Mouse (Mus musculus): ENCODE measurements around the gene Rps29. TPM values are rescaled to one million over a fixed set of nuclear protein-coding genes. Genes with fewer than 3 reads are reported as not detected.
"Not testable (repeated sequence)": the region's sequence is repeated elsewhere in the genome, so short reads cannot be mapped to it uniquely, and the experiment has no call there.

The Rps29 gene
- polyA plus RNA-seq, 1 experiment from 2014 or later: 948 TPM

- H3K9me3 ChIP-seq (replicated peaks; ENCODE audit: control insufficient read depth, low read length); H3K4me2 ChIP-seq (ENCODE audit: low read depth, low read length); H3K9ac ChIP-seq (ENCODE audit: low read depth, low read length); H3K27ac ChIP-seq (ENCODE audit: low read length); H3K27me3 ChIP-seq (ENCODE audit: control insufficient read depth, insufficient read depth, low read depth, low read length); H3K36me3 ChIP-seq (ENCODE audit: control insufficient read depth, insufficient read depth); ATAC-seq (ENCODE audit: low read depth); H3K4me3 ChIP-seq (ENCODE audit: low read depth, low read length): not testable (repeated sequence)
- WGBS (ENCODE audit: insufficient replicate concordance): 80% methylated on average over 8 of the region's 8 CpGs
- H3K4me1 ChIP-seq (ENCODE audit: control insufficient read depth, low read depth, low read length): peaks cover 22% of the 10 kb centered on the region
Measured at GRCm38 (mm10) chr12:69166861-69167581, 8.0 kb upstream of the Rps29 start.

GRCm38 (mm10) chr12:69164904-69165303 lies 5.9 kb upstream of the Rps29 start:
- Histone ChIP-seq H3K4me1 (ENCODE audit: control insufficient read depth, low read depth, low read length) (peaks cover 13% of the 10 kb centered on the region), H3K36me3 (ENCODE audit: control insufficient read depth, insufficient read depth) (no peaks in the 10 kb centered on the region), H3K9me3 (replicated peaks; ENCODE audit: control insufficient read depth, low read length) (no peaks in the 10 kb centered on the region), H3K4me2 (ENCODE audit: low read depth, low read length) (no peak overlapping the region), H3K4me3 (ENCODE audit: low read depth, low read length) (no peak overlapping the region), H3K27ac (ENCODE audit: low read length) (no peak overlapping the region), H3K9ac (ENCODE audit: low read depth, low read length) (no peak overlapping the region), H3K27me3 (ENCODE audit: control insufficient read depth, insufficient read depth, low read depth, low read length) (no peaks in the 10 kb centered on the region)
- 16% methylated on average over 3 of the region's 3 CpGs for WGBS (ENCODE audit: insufficient replicate concordance)
- ATAC-seq (ENCODE audit: low read depth): no peak

- H3K9me3 ChIP-seq (replicated peaks; ENCODE audit: control insufficient read depth, low read length); H3K4me3 ChIP-seq (ENCODE audit: low read depth, low read length); H3K27me3 ChIP-seq (ENCODE audit: control insufficient read depth, insufficient read depth, low read depth, low read length); ATAC-seq (ENCODE audit: low read depth); H3K27ac ChIP-seq (ENCODE audit: low read length); H3K9ac ChIP-seq (ENCODE audit: low read depth, low read length); H3K36me3 ChIP-seq (ENCODE audit: control insufficient read depth, insufficient read depth); H3K4me2 ChIP-seq (ENCODE audit: low read depth, low read length): not testable (repeated sequence)
- H3K4me1 ChIP-seq (ENCODE audit: control insufficient read depth, low read depth, low read length): peaks cover 10% of the 10 kb centered on the region
- 73% methylated on average over 4 of the region's 4 CpGs for WGBS (ENCODE audit: insufficient replicate concordance)
Measured at GRCm38 (mm10) chr12:69163586-69163985, 4.6 kb upstream of the Rps29 start.

GRCm38 (mm10) chr12:69160677-69161076 lies 1.7 kb upstream of the Rps29 start:
- H3K4me2 ChIP-seq (ENCODE audit: low read depth, low read length); ATAC-seq (ENCODE audit: low read depth); H3K27me3 ChIP-seq (ENCODE audit: control insufficient read depth, insufficient read depth, low read depth, low read length); H3K27ac ChIP-seq (ENCODE audit: low read length); H3K4me3 ChIP-seq (ENCODE audit: low read depth, low read length); H3K9ac ChIP-seq (ENCODE audit: low read depth, low read length); H3K9me3 ChIP-seq (replicated peaks; ENCODE audit: control insufficient read depth, low read length): not testable (repeated sequence)
- Histone ChIP-seq H3K36me3 (ENCODE audit: control insufficient read depth, insufficient read depth) (peaks cover 12% of the 10 kb centered on the region), H3K4me1 (ENCODE audit: control insufficient read depth, low read depth, low read length) (peaks cover 24% of the 10 kb centered on the region)
- 65% methylated on average over 2 of the region's 2 CpGs for WGBS (ENCODE audit: insufficient replicate concordance)

GRCm38 (mm10) chr12:69159578-69159940 lies 573 bp upstream of the Rps29 start:
- Histone ChIP-seq H3K9me3 (replicated peaks; ENCODE audit: control insufficient read depth, low read length) (no peaks in the 10 kb centered on the region), H3K4me2 (ENCODE audit: low read depth, low read length) (peak overlapping the region; percentile 57), H3K9ac (ENCODE audit: low read depth, low read length) (no peak overlapping the region), H3K27me3 (ENCODE audit: control insufficient read depth, insufficient read depth, low read depth, low read length) (no peaks in the 10 kb centered on the region), H3K27ac (ENCODE audit: low read length) (peak overlapping the region; percentile 64; the same call in 1 of the 2 replicates), H3K4me3 (ENCODE audit: low read depth, low read length) (peak overlapping the region; percentile 40), H3K36me3 (ENCODE audit: control insufficient read depth, insufficient read depth) (peaks cover 12% of the 10 kb centered on the region), H3K4me1 (ENCODE audit: control insufficient read depth, low read depth, low read length) (peaks cover 19% of the 10 kb centered on the region)
- ATAC-seq (ENCODE audit: low read depth): no peak
- WGBS (ENCODE audit: insufficient replicate concordance): 3% methylated on average over 9 of the region's 9 CpGs

- Histone ChIP-seq H3K4me2 (ENCODE audit: low read depth, low read length) (peak overlapping the region; percentile 84), H3K4me3 (ENCODE audit: low read depth, low read length) (peak overlapping the region; percentile 81), H3K4me1 (ENCODE audit: control insufficient read depth, low read depth, low read length) (peaks cover 19% of the 10 kb centered on the region), H3K9me3 (replicated peaks; ENCODE audit: control insufficient read depth, low read length) (no peaks in the 10 kb centered on the region), H3K27ac (ENCODE audit: low read length) (peak overlapping the region; percentile 97), H3K36me3 (ENCODE audit: control insufficient read depth, insufficient read depth) (peaks cover 12% of the 10 kb centered on the region), H3K9ac (ENCODE audit: low read depth, low read length) (peak overlapping the region; percentile 88), H3K27me3 (ENCODE audit: control insufficient read depth, insufficient read depth, low read depth, low read length) (no peaks in the 10 kb centered on the region)
- WGBS (ENCODE audit: insufficient replicate concordance): under 1% methylated on average over 19 of the region's 19 CpGs
- no peak for ATAC-seq (ENCODE audit: low read depth)
Measured at GRCm38 (mm10) chr12:69158366-69158764, 621 bp downstream of the Rps29 start.

- no peaks in the 10 kb centered on the region for H3K9me3 ChIP-seq (replicated peaks; ENCODE audit: control insufficient read depth, low read length)
- no peak for ATAC-seq (ENCODE audit: low read depth)
- H3K36me3 ChIP-seq (ENCODE audit: control insufficient read depth, insufficient read depth): peaks cover 12% of the 10 kb centered on the region
- H3K4me1 ChIP-seq (ENCODE audit: control insufficient read depth, low read depth, low read length): peaks cover 19% of the 10 kb centered on the region
- WGBS (ENCODE audit: insufficient replicate concordance): 57% methylated on average over 2 of the region's 2 CpGs
- no peaks in the 10 kb centered on the region for H3K27me3 ChIP-seq (ENCODE audit: control insufficient read depth, insufficient read depth, low read depth, low read length)
- peak overlapping the region; percentile 71 for H3K27ac ChIP-seq (ENCODE audit: low read length)
- H3K4me2 ChIP-seq (ENCODE audit: low read depth, low read length): peak overlapping the region; percentile 84
- H3K4me3 ChIP-seq (ENCODE audit: low read depth, low read length): peak overlapping the region; percentile 81
- H3K9ac ChIP-seq (ENCODE audit: low read depth, low read length): peak overlapping the region; percentile 88; the same call in 1 of the 2 replicates
Measured at GRCm38 (mm10) chr12:69157107-69157506, 1.9 kb downstream of the Rps29 start.

GRCm38 (mm10) chr12:69156436-69156835 lies 2.5 kb downstream of the Rps29 start:
- H3K4me1 ChIP-seq (ENCODE audit: control insufficient read depth, low read depth, low read length): peaks cover 19% of the 10 kb centered on the region
- 64% methylated on average over 4 of the region's 4 CpGs for WGBS (ENCODE audit: insufficient replicate concordance)
- H3K9ac ChIP-seq (ENCODE audit: low read depth, low read length): no peak overlapping the region
- no peaks in the 10 kb centered on the region for H3K27me3 ChIP-seq (ENCODE audit: control insufficient read depth, insufficient read depth, low read depth, low read length)
- ATAC-seq (ENCODE audit: low read depth): no peak
- H3K4me2 ChIP-seq (ENCODE audit: low read depth, low read length): no peak overlapping the region
- no peak overlapping the region for H3K4me3 ChIP-seq (ENCODE audit: low read depth, low read length)
- no peaks in the 10 kb centered on the region for H3K9me3 ChIP-seq (replicated peaks; ENCODE audit: control insufficient read depth, low read length)
- peaks cover 12% of the 10 kb centered on the region for H3K36me3 ChIP-seq (ENCODE audit: control insufficient read depth, insufficient read depth)
- H3K27ac ChIP-seq (ENCODE audit: low read length): peak overlapping the region; percentile 71

GRCm38 (mm10) chr12:69155923-69156322 lies 3.1 kb downstream of the Rps29 start:
- peaks cover 12% of the 10 kb centered on the region for H3K36me3 ChIP-seq (ENCODE audit: control insufficient read depth, insufficient read depth)
- H3K4me3 ChIP-seq (ENCODE audit: low read depth, low read length): no peak overlapping the region
- H3K9ac ChIP-seq (ENCODE audit: low read depth, low read length): no peak overlapping the region
- no peak for ATAC-seq (ENCODE audit: low read depth)
- 55% methylated on average over 2 of the region's 2 CpGs for WGBS (ENCODE audit: insufficient replicate concordance)
- H3K4me1 ChIP-seq (ENCODE audit: control insufficient read depth, low read depth, low read length): peaks cover 19% of the 10 kb centered on the region
- no peak overlapping the region for H3K27ac ChIP-seq (ENCODE audit: low read length)
- no peaks in the 10 kb centered on the region for H3K9me3 ChIP-seq (replicated peaks; ENCODE audit: control insufficient read depth, low read length)
- H3K4me2 ChIP-seq (ENCODE audit: low read depth, low read length): no peak overlapping the region
- H3K27me3 ChIP-seq (ENCODE audit: control insufficient read depth, insufficient read depth, low read depth, low read length): no peaks in the 10 kb centered on the region
